Mouse (Mus musculus) granulocyte monocyte progenitor cell, adult 5-6 weeks (primary cell): ENCODE data around the gene Nanp. TPM values are rescaled to one million over a fixed set of nuclear protein-coding genes. Genes with fewer than 3 reads are reported as not detected.

Source experiments
- ATAC-seq: replicated peaks from 2 replicates; pipeline ENCODE4 v1.8.0; 2016; ENCODE audit warnings: mild to moderate bottlenecking, moderate TSS enrichment, inconsistent platforms; ENCODE audit not compliant: poor library complexity, severe bottlenecking
- total RNA-seq, 2 experiments: library from RNA; stranded (forward) in 1 of 2; stranded (reverse) in 1 of 2; fragments of 200-712, 200-1000 nt in 1 of 2; fragments of >200 nt in 1 of 2; fragmentation: Nextera tagmentation in 1 of 2; gene quantifications; 2 replicates each; pipeline ENCODE4 v1.2.3; 2014 to 2017

Gene Nanp
- total RNA-seq, 2 experiments from 2014 or later: 13.3 to 41.7 TPM

DNA sequence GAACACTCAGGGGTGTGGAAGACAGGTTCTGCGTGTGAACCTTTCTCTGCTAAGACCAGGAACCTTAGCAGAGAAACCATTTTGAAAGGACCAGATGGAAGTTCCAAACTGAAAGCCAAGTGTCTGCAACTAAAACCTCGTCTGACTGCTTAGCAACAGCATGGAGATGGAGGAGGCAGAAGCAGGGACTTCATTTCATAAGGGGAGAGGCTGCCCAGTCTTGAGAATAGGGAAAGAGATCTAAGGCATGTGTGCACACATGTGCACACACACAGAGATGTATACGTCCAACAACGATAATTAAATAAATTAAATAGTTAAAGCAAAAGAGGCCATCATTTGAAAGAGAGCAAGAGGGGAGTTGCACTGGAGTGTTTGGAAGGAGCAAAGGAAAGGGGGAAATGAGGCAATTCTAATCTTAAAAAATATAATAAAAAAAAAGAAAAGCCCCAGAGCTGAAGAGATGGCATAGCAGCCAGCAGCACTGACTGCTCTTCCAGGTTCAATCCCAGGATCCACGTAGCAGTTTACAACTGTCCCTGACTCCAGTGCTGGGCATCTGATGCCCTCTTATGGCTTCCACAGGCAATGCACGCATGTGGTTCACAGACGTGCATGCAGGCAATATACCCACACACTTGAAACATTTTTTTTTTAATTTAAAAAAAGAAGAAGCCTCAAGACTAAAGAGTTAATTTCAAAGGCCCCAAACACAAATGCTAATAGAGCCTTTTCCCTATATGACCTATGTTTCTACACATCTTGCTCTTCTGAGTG, 38.6 kb downstream of the Nanp start:
- ATAC-seq: peak; percentile 85

DNA sequence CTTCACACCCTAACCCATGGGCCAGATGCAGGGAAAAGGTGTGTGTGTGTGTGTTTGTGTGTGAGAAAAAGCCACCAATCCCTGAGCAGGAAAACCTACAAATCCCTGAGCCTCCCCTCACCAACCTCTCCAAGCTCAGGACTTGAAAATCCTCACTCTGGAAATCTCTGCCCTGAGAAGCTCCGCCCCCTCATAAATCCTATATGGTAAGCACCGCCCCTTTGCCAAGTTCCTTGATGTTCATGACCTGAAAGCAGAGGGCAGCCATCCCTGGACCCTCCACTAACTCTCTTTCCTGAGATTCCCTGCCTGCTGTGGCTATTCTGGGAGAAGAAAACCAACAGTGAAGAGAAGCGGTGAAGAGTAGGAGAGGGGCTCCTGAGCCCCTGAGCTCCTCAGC, 40.2 kb downstream of the Nanp start:
- ATAC-seq: no peak

DNA sequence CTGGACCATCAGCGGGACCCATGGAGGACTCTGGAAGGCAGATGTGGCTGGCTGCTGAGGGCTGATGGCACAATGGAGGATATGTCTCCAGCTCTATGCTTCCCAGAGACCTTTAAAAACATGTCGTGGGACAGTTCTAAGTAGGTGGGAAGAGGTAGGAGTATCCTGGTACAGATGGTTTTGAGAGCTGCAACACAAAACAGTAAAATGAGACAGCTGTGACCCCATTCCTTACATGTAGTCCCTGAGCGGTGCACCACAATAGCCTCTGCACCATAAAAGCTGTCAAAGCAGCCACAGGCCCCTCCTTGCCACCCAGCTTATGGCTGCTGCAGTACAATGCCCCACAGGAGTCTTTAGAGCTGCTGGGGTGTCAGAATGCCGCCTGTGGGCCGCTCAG, 41.6 kb downstream of the Nanp start:
- no peak for ATAC-seq

DNA sequence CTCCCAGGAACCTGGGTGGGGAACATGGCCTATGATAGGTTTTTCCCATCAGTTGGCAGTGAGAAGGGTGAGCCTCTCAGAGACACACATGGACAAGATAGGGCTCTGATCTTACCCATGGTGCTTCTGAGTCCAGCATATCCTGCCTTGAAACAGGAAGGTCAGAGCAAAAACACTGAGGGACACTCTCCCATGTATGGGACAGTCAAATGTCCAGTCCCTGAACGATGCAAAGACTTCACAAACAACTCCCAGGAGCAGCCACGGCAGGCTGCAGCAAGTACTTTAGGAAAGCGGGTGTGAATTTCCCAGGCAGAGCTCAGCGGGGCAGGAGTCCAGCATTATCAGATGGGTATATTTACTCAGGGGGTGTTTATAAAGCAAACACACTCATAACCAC, 43.9 kb downstream of the Nanp start:
- no peak for ATAC-seq

DNA sequence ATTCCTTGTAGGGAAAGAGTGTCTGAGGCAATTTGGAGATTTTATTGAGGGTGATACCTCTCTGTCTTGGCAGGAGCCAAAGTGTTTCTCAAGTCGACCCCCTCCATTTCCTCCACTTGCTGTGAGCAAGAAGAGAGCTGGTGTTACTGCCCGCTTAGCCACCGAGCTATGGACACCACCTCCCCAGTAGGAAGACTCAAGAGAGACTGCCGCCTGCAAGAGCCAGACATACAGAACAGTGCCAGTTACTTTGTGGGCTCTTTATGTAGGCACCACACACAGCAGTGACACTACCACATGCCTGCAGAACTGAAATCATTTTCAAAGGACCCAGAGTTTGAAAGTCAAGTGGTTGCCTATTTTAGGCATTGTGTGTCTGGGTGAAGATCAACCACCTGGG, 48.1 kb downstream of the Nanp start:
- no peak for ATAC-seq

DNA sequence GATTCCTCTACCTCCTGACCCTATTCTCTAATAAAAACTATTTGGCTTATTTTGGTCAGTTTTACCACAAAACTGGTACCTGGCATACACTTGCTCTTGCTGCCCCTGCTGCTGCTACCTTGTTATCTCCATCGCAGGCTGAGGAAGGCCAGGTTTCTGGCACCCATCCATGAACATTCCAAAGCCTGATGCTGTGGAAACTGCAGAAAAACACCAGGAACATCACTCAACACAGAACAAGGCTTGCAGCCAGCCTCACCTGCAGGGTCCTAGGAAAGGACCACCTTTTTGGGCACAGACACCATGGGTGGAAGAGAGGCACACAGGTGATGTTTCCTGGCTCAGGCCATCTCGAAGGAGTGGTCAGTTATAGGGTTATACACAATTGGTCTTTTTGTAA, 48.7 kb downstream of the Nanp start:
- no peak for ATAC-seq

DNA sequence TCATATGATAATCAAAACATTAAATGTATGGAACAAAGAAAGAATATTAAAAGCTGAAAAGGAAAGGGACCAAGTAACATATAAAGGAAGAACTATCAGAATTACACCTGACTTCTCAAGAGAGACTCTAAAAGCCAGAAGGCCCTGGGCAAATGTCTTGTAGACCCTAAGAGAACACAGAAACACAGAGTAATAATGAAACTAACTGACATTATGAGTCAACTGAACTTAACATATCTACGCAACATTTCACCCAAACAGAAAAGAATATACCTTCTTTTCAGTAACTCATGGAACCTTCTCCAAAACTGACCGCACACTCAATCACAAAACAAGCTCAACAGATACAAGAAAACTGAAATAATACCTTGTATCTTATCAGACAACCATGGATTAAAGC, 53.8 kb downstream of the Nanp start:
- no peak for ATAC-seq

DNA sequence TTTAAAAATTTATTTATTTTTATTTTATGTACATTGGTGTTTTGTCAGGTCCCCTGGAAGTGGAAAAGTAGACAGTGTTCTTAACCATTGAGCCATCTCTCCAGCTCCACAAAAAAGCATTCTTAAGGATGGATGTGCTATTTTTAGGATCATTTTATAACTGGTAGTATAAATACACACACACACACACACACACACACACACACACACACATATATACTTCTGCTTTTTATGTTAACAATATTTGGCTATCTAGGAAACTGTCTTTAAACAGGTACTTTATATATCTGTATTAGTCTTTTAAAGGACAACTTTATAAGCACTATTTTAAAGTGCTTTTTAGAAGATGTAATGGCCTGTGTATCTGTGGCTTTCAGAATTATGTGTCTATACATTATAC, 57.1 kb downstream of the Nanp start:
- ATAC-seq: no peak

DNA sequence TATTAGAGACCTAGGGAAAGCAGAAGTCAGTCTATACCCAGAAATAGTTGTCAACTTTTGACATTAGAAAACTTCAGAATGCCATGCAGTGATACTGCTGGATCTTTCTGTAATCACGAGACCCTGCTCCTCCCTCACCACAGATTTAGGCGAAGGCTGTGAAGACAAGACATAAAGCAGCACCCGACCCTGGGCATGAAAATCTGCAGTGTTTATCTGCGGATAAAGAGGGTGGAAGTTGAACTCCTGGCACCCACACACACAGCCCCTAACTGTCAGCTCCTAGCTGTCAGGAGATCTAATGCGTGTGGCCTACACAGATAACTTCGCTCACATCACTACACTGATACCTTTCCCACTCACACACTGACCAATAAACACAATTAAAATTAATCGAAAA, 57.7 kb downstream of the Nanp start:
- no peak for ATAC-seq

DNA sequence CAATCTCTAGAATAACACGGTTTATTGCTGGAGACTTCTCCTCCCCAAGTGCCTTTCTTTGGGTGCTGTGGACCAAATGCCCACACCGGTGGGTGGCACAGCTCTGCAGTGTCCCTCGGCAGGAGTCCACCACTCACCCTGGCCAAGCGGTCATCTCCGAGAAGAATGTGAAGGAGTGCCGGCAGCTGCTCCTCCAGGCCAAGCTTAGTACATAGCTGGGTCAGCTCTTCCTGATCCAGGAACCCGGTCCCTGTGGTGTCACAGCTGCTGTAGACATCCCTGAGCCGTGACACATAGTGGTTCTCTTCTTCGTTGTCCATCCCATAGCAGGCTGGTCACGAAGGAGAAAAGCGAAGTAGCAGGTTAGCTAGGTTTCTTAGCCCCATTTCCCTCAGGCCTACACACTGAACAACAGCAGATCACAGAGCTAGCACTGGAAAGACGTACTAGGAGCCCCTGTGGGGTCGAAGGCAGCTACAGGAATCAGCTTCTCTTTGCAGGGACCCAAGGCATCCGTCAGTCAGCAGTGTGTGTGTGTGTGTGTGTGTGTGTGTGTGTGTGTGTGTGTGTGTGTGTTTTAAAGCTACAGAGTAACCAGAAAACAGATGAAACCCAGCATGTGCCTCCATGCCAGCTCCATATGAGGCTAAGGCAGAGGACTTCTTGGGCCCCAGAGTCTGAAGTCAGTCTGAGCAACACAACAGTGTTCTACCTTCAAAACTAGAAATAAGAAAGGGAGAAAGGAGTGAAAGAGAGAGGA, 59.2 kb downstream of the Nanp start:
- no peak for ATAC-seq

Other genes starting within 250 kb of the Nanp start
- 24.8 and 38.0 TPM in 2 replicates for gene Abhd12, start 134.7 kb downstream of the Nanp start, total RNA-seq (2014; fragmentation: Nextera tagmentation)
- gene Abhd12, start 134.7 kb downstream of the Nanp start, total RNA-seq (2017): 40.4 and 78.7 TPM in 2 replicates
- 74.6 and 87.3 TPM in 2 replicates for gene Gins1, start 134.0 kb downstream of the Nanp start, total RNA-seq (2014; fragmentation: Nextera tagmentation)
- 145 and 153 TPM in 2 replicates for gene Gins1, start 134.0 kb downstream of the Nanp start, total RNA-seq (2017)
- 0.13 and 1.7 TPM in 2 replicates for gene Ninl, start within 50 bp of the Nanp start, total RNA-seq (2014; fragmentation: Nextera tagmentation)
- gene Ninl, start within 50 bp of the Nanp start, total RNA-seq (2017): 0.13 and 0.88 TPM in 2 replicates
- not detected in 2 replicates for gene Gm14151, start 53.0 kb upstream of the Nanp start, total RNA-seq (2014; fragmentation: Nextera tagmentation)
- gene Gm14151, start 53.0 kb upstream of the Nanp start, total RNA-seq (2017): not detected in 2 replicates
- not detected in 2 replicates for gene Gm14147, start 58.8 kb upstream of the Nanp start, total RNA-seq (2014; fragmentation: Nextera tagmentation)
- gene Gm14147, start 58.8 kb upstream of the Nanp start, total RNA-seq (2017): not detected in 2 replicates